Mouse (Mus musculus) T-helper 17 cell (primary cell): ENCODE results near the gene Ap3s2.

ENCODE experiments used
- in situ Hi-C, 2 experiments: fragments of 300-600 bp; cut with MboI, MseI; formaldehyde crosslinking; loops; 1 replicate in 1 of 2; 2 replicates in 1 of 2; pipeline ENCODE4 v1.15.1; 2025; ENCODE audit warnings: high pct_unique_total_duplicates in 2 of 2

The Ap3s2 gene

DNA sequence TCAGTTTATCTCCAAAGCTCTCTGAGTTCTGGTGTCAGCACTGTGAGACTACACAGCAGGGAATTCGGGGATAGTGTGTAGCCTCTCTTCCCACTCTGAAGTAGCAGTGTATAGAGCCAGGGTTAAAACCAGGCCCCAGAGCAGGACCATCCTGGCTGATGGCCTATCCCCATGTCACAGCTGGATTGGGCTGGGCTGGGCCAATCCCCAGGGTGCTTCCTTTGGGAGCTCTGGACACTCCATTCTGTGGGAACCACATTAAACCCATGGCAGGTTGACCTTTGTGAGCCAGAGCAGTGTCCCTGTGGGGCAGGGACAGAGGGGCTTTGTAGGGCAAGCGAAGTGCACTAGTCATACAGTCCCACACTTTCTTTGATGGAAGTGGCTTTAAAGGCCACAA, 74.1 kb downstream of the Ap3s2 start:
- in situ Hi-C loops: no loop called here

DNA sequence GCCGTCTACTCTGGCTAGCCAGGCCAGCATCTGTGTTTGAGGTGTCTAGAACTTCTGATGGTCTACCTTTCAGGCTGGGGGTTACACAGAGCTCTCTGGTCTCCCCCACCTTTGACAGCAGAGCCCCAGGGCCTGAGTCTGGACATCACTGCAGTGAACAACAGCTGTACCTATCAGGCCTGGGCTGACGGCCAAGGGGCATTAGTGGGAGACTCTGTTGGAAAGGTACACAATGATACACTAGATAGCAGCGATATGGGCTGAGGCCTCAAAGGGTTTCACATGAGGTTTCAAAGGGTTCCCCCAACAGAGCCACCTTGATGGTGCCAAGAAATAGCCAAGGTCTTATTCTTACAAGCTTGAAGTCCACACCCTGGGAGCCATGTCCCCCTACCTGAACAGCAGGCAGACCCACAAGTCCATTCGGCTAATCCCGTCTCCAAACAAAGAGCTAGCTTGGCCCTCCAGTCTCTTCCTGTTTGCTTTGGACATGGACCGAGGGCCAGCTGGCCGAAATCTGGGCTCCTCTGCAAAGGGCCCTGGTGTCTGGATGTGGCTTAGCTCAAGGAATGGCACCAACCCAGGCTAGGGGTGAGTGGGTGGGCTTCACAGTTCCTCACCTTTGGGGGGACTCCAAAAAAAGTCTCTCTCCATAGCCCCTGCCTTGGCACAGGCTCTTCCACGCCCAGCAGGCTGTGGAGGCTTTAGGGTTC, 76.2 kb downstream of the Ap3s2 start:
- in situ Hi-C loops: no loop called here

DNA sequence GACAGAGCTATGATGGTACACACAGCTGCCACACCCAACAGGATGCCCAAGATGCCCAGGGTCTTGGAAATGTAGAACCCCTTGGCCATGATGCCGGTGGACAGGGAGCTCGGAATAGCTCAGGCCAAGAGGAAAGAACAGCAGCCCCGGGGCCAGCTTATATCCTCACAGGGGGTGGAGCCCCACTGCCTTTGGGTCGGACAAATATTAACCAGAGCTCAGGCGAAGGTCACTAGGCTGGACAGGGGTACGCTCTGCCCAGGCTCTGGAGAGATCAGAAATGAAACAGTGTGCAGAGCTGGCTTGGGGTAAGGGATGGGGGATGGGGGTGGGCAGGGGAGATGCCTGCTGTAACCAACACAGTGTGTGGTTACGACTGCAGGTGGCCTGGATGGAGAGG, 78.3 kb downstream of the Ap3s2 start:
- in situ Hi-C loops: no loop called here

DNA sequence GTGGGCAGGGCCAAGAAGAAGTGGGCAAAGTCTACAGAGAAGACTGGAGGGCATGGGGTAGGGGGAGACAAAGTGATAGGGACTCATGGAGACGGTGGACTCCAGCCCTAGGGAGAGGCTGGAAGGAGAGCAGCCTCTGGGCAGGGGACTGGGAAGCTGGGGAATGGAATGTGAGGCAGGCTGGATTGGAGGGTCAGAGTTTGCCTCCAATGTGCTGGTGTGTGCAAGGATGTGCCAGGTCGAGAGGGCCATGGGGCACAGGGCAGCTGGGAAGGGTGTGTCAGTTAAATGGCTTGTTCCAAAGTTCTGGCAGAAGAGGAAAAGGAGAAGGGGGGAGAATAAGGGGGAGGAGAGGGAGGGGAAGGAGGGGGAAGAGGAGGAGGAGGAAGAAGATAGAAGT, 83.2 kb downstream of the Ap3s2 start:
- in situ Hi-C loops: no loop called here

DNA sequence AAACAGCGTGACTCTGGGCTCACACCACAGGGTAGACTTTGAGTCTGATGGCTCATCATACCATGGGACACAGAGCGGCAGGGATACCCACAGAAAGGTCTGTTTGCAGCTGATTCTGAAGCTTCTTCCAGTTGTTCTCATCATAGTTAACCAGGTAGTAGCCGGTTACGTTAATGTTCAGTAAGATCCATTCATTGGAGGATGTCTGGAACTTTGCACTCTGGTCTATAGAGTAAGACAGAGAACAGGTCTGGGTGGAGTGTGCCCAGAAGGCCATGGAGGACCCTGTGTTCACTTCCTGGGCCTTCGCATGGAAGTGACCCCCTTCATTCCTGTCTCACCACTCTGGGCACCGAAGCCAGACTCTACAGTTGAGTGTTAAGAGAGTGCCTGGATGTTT, 85.3 kb downstream of the Ap3s2 start:
- in situ Hi-C loops: no loop called here

DNA sequence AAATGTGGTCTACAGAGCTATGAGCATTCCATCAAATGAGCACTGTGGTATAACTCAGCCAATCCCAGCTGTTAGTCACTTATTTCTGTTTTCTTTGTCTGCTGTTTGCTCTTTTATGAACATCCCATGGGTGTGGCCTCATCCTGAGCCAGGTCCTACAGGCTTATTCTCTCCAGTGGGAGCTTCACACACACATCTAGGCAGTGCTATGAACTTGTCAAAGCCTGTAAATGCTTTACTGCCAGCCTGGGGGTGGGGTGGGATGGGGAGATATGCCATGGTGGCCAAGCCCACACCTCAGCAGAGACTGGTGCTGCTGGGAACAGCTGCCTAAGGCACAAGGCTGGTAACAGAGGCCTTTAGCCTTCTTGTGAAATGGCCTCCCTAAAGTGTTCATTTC, 87.5 kb downstream of the Ap3s2 start:
- in situ Hi-C loops: no loop called here

DNA sequence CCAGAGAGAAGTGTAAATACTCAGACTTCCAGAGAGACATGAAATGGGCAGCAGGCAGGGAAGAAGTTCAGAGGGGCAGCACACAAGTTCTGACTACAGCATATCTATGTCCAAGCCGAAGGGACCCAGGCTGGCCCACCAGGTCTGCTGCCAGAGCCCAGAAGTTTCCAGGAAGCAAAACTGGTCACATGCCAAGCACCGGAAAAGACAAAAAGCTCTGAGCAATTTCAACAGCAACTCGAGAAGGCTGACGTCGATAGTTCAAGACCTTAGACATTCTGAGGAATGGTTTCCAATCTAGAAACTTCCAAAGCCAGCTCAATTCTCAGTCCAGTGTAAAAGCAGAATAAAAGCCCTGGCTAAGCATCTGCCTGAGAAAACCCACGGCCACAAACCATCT, 88.9 kb downstream of the Ap3s2 start:
- in situ Hi-C loops: no loop called here

DNA sequence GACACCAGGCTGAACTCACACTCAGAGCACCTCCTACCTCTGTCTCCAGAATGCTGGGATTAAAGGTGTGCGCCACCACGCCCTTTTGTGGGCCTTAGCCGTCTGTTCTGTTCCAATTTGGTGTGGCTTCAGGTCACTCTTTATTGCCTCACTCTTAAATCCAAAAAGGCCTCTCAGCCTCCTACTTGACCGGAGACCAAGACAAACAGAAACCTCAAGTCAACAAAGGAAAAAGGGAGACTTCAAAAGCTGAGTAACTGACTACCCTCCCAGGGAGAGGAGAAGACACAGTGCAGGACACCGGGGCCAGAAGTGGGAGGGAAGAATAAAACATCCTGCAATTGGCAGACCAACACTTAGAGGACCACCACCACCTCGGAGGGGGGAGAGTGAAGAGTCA, 89.3 kb downstream of the Ap3s2 start:
- in situ Hi-C loops: no loop called here

DNA sequence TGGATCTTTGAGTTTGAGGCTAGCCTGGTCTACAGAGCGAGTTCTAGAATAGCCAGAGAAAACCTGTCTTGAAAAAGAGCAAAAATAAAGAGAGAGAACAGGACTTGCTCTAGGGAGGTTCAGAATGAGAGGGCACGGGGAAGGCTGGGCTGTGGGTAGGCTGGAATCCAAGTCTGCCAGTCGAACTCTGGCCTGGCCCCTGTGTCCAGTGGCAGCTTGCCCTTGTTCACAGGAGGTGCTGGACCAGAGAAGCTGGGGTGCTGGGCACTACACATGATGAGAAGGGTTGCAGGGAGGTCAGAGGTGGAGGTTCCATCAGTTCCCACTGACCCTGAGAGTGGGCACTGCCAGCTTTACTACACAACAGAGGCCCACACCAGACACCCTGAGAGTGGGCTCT, 92.1 kb downstream of the Ap3s2 start:
- in situ Hi-C loops: no loop called here
